Mouse (Mus musculus): ENCODE measurements around the gene Sephs1. TPM values are rescaled to one million over a fixed set of nuclear protein-coding genes. Genes with fewer than 3 reads are reported as not detected.
"Not testable (repeated sequence)": the region's sequence is repeated elsewhere in the genome, so short reads cannot be mapped to it uniquely, and the experiment has no call there.

Gene Sephs1
- polyA plus RNA-seq, 1 experiment, result 69.5 TPM

- Histone ChIP-seq H3K4me1 (ENCODE audit: control insufficient read depth, insufficient read depth, low read length) (no peaks in the 10 kb centered on the region), H3K27ac (ENCODE audit: insufficient read depth, low read length) (peak within 1 kb of the TSS; percentile 46; the same call in 1 of the 2 replicates), H3K4me3 (ENCODE audit: insufficient read depth, low read length) (peak within 1 kb of the TSS; percentile 53)
- TF ChIP-seq CTCF (IDR thresholded peaks at IDR 0.05; ENCODE audit: borderline replicate concordance, insufficient read depth, low read length) (peak; percentile 24; the same call in 1 of the 2 replicates), POLR2A (IDR thresholded peaks at IDR 0.05; ENCODE audit: low read depth, low read length) (peak; percentile 88)
Observed at GRCm38 (mm10) chr2:4918860-4919739, 37.7 kb downstream of the Sephs1 start, which contains the start of gene Phyh. Gene Phyh (plus strand): TSS chr2:4919019.

DNA sequence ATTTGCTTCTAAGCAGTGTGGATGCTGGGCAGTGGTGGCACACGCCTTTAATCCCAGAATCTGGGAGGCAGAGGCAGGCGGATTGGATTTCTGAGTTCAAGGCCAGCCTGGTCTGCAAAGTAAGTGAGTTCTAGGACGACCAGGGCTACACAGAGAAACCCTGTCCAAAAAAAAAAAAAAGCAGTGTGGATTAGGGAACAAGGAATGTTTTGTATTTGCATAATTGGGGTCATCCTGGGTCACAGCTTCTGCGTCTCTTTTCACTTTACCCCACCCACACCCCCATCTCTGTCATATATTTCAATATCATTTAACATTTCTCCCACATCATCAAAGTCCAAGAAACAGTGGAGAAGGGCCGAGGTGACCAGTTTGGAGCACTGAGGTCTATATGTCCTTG lies 39.7 kb downstream of the Sephs1 start:
- TF ChIP-seq POLR2A (IDR thresholded peaks at IDR 0.05; ENCODE audit: low read depth, low read length), result no peak
- TF ChIP-seq CTCF (IDR thresholded peaks at IDR 0.05; ENCODE audit: borderline replicate concordance, insufficient read depth, low read length), result no peak
- H3K4me1 ChIP-seq (ENCODE audit: control insufficient read depth, insufficient read depth, low read length), result no peaks in the 10 kb centered on the region

GRCm38 (mm10) chr2:4922476-4923164 lies 41.3 kb downstream of the Sephs1 start:
- TF ChIP-seq CTCF (IDR thresholded peaks at IDR 0.05; ENCODE audit: borderline replicate concordance, insufficient read depth, low read length) (no peak), POLR2A (IDR thresholded peaks at IDR 0.05; ENCODE audit: low read depth, low read length) (no peak)
- Histone ChIP-seq H3K27ac (ENCODE audit: insufficient read depth, low read length) (no peak overlapping the region), H3K4me1 (ENCODE audit: control insufficient read depth, insufficient read depth, low read length) (no peaks in the 10 kb centered on the region), H3K4me3 (ENCODE audit: insufficient read depth, low read length) (no peak overlapping the region)

More for the DNA sequence above, 39.7 kb downstream of the Sephs1 start:
- H3K4me3 ChIP-seq (ENCODE audit: insufficient read depth, low read length), result no peak overlapping the region
- no peak overlapping the region for H3K27ac ChIP-seq (ENCODE audit: insufficient read depth, low read length)

DNA sequence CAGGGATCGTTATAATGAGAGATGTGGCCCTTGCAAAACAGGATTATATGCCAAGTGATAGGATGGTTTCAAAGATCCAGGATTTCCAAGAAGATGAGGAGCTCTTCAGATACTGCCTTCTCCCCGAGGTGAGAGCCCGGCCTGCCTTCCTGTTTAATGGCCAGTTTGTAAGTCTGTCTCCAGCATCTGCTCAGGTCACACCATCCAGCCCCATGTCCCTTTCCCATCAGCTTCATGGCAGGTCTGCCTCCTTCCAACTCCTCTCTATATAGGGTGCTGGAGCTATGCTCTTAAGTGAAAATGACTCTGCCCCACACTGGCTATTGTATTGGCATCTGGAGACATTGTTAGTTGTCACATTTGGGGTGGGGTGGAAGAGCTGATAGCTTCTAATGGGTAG lies 46.0 kb downstream of the Sephs1 start:
- TF ChIP-seq POLR2A (IDR thresholded peaks at IDR 0.05; ENCODE audit: low read depth, low read length), result no peak
- no peak for TF ChIP-seq CTCF (IDR thresholded peaks at IDR 0.05; ENCODE audit: borderline replicate concordance, insufficient read depth, low read length)
- H3K4me3 ChIP-seq (ENCODE audit: insufficient read depth, low read length), result no peak overlapping the region
- no peaks in the 10 kb centered on the region for H3K4me1 ChIP-seq (ENCODE audit: control insufficient read depth, insufficient read depth, low read length)
- H3K27ac ChIP-seq (ENCODE audit: insufficient read depth, low read length), result no peak overlapping the region

- TF ChIP-seq CTCF (IDR thresholded peaks at IDR 0.05; ENCODE audit: borderline replicate concordance, insufficient read depth, low read length) (no peak), POLR2A (IDR thresholded peaks at IDR 0.05; ENCODE audit: low read depth, low read length) (no peak)
- Histone ChIP-seq H3K4me1 (ENCODE audit: control insufficient read depth, insufficient read depth, low read length) (no peaks in the 10 kb centered on the region), H3K4me3 (ENCODE audit: insufficient read depth, low read length) (no peak overlapping the region), H3K27ac (ENCODE audit: insufficient read depth, low read length) (no peak overlapping the region)
Observed at GRCm38 (mm10) chr2:4929230-4929629, 47.9 kb downstream of the Sephs1 start.

- no peaks in the 10 kb centered on the region for H3K4me1 ChIP-seq (ENCODE audit: control insufficient read depth, insufficient read depth, low read length)
- H3K4me3 ChIP-seq (ENCODE audit: insufficient read depth, low read length), result no peak overlapping the region
- TF ChIP-seq POLR2A (IDR thresholded peaks at IDR 0.05; ENCODE audit: low read depth, low read length), result no peak
- no peak for TF ChIP-seq CTCF (IDR thresholded peaks at IDR 0.05; ENCODE audit: borderline replicate concordance, insufficient read depth, low read length)
- H3K27ac ChIP-seq (ENCODE audit: insufficient read depth, low read length), result no peak overlapping the region
Observed at GRCm38 (mm10) chr2:4934516-4934915, 53.2 kb downstream of the Sephs1 start.

DNA sequence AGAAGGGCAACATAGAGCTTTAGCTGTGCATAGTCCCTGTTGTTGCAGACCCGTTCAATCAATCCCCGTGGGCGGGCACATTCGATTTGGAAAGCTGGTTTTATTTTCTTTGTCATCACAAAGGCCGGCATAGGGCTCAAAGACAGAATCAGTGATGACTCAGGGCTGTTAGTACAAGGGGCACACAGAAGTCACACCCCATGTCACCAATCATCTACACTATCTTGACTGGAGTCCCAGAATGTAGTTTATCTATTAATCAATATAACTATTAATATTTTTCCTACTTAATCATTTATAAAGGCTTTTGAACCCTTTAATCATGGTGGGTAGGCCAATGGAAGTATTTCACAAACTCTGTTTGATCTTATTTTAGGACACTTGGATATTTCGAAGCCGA lies 56.6 kb downstream of the Sephs1 start:
- no peaks in the 10 kb centered on the region for H3K4me1 ChIP-seq (ENCODE audit: control insufficient read depth, insufficient read depth, low read length)
- no peak overlapping the region for H3K4me3 ChIP-seq (ENCODE audit: insufficient read depth, low read length)
- TF ChIP-seq CTCF (IDR thresholded peaks at IDR 0.05; ENCODE audit: borderline replicate concordance, insufficient read depth, low read length) (no peak), POLR2A (IDR thresholded peaks at IDR 0.05; ENCODE audit: low read depth, low read length) (no peak)
- no peak overlapping the region for H3K27ac ChIP-seq (ENCODE audit: insufficient read depth, low read length)

DNA sequence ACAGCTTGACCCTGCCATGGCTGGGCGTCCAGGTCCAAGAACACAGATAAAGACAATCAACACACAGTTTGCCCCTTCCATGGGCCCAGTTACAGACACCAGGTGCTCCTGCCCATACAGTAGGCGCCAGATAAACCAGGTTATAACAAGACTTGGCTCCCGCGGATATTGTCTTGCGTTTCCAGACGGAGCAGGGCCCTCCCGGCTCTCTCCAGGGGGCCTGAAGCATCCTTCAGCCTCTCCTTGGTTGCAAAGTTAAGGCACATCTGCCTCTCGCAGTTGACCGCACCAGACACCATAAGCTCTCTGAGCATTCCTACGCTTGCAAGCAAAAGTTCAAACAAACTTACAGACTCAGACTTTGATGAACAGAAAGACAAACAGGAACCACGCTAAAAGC lies 59.5 kb downstream of the Sephs1 start:
- no peak for TF ChIP-seq POLR2A (IDR thresholded peaks at IDR 0.05; ENCODE audit: low read depth, low read length)
- no peak for TF ChIP-seq CTCF (IDR thresholded peaks at IDR 0.05; ENCODE audit: borderline replicate concordance, insufficient read depth, low read length)
- Histone ChIP-seq H3K27ac (ENCODE audit: insufficient read depth, low read length) (no peak overlapping the region), H3K4me1 (ENCODE audit: control insufficient read depth, insufficient read depth, low read length) (no peaks in the 10 kb centered on the region), H3K4me3 (ENCODE audit: insufficient read depth, low read length) (no peak overlapping the region)

DNA sequence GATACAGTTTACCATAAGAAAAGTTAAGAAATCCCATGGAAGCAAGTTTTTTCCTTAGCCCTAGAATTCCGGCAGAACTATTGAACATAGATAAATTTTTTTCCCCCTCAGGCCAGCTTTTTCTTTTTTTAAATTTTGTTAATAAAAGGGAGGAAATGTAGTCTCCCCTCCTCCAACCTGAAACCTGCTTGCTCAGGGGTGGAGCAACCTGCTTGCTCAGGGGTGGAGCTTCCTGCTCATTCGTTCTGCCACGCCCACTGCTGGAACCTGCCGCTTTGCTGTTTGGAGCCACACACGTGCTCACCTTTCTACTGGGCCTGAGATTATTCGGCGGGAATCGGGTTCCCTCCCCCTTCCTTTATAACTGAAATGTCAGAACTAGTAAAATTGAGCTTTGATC lies 68.3 kb downstream of the Sephs1 start:
- not testable (repeated sequence) for H3K4me1 ChIP-seq (ENCODE audit: control insufficient read depth, insufficient read depth, low read length); H3K27ac ChIP-seq (ENCODE audit: insufficient read depth, low read length); H3K4me3 ChIP-seq (ENCODE audit: insufficient read depth, low read length)

DNA sequence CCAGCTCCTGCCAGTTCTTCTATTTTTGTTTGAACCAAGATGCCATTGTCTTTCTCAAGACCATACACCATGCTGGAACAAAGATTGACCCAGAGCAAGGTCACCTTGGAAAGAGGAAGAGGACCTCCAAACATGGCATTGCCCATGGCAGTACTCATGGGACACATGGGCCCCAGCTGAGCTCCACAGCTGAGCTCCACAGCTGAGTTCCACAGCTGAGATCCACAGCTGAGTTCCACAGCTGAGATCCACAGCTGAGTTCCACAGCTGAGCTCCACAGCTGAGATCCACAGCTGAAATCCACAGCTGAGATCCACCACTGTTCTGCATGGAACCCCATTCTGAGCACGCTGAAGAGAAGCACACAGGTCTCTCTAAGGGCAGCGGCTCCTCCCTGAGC lies 69.6 kb downstream of the Sephs1 start:
- H3K27ac ChIP-seq (ENCODE audit: insufficient read depth, low read length), result no peak overlapping the region
- no peaks in the 10 kb centered on the region for H3K4me1 ChIP-seq (ENCODE audit: control insufficient read depth, insufficient read depth, low read length)
- TF ChIP-seq CTCF (IDR thresholded peaks at IDR 0.05; ENCODE audit: borderline replicate concordance, insufficient read depth, low read length) (no peak), POLR2A (IDR thresholded peaks at IDR 0.05; ENCODE audit: low read depth, low read length) (no peak)
- H3K4me3 ChIP-seq (ENCODE audit: insufficient read depth, low read length), result no peak overlapping the region

Data from embryonic fibroblast, embryonic 13.5 days (primary cell).